Mouse (Mus musculus) retina, postnatal 1 day (tissue): ENCODE results near the gene Naxe.

Source experiments
- DNase-seq: peaks from one replicate; pipeline ENCODE4 v3.0.0-alpha.2; 2012

Gene Naxe

GRCm38 (mm10) chr3:88049532-88049931 lies 8.8 kb downstream of the Naxe start:
- no peak for DNase-seq

GRCm38 (mm10) chr3:88042661-88043421 lies 15.5 kb downstream of the Naxe start, which contains the start of gene Gpatch4:
Gpatch4 (plus strand) TSS chr3:88043108.
- peak; percentile 97 for DNase-seq

GRCm38 (mm10) chr3:88035561-88036293 lies 22.6 kb downstream of the Naxe start:
- DNase-seq: no peak

DNA sequence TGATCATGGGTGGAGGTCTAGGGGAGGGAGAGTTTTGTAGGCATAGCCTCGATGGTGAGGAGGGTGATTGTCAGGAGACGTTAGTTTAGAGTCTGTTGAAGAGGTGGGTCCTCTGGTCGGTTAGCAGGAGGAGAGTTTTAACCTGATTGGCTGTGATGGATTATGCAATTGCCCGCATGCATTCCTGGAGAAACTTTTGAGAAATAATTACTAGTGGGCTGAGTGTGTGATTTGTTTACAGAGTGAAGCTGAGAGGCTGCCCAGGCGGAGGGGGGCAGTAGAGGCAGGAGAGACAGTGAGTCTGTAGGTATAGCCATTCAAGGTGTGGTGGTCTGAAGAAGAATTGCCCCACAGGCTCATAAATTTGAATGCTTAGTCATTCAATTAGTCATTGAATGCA lies 24.8 kb downstream of the Naxe start:
- no peak for DNase-seq

DNA sequence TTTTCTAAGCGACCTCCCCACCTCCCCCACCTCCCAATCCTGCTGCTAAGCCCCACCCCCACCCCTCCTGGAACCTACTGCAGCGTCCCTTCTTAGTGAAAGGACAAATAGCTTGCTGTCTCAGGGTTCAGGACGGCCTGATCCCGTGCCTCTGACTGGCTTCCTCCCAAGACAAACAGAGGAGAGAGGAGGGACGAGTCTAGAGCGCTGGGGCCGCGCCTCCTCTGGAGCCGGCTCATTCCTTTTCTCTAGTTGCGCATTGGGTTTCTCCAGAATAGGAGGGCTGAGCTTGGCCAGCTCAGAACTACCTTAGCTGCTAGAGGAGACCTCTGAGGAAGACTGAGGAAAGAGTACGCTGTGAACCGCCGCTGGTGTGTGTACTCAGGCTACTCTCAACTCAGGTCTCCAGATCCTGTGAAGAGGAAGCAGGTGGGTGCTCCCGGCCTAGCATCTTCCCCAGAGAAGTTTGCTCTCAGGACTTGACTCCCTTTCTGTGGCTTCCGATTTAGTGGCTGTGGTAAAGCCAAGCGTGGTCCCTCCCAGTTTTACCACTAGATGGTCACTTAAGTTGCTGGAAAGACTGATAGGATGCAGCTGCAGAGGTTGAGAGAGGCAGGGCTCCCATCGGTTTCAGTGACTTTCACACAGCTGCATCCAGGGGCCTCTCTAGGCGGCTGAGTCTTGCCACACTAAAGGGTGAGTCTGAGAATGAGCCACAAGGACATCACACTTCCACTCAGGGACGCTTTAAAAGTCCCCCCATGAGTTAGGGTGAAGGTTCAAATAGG lies 27.5 kb downstream of the Naxe start:
- DNase-seq: peak; percentile 20

DNA sequence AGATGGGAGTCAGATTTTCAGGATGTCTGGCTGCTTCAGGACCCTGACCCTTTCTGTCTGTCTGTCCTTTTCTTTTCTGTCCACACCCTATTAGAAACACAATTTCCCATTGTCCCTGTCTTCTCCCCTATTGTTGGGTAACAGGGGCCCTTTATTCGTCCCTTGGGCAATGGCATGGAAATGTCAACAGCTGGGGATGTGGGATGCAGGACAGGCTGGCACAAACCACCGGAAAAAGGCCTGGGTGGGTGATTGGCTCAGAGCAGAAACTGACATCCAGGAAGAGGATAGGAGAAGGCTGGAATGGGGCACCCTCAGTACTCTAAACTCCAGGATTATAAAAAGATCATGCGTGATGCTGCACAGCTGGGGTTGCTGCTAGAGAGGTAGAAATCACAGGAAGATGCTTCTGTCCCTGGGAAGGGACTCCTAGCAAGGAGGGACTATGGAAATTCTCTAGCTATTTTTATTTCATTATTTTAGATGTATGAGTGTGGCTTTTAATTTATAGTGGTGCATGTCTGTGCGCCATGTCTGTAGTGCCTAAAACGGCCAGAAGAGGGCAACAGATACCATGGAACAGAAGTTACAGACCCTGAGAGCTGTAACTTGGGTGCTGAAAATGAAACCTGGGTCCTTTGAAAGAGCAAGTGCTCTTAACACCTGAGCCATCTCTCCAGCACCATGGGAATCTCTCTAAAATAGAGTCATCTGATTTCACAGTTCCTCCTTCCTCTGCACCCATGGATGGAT lies 30.7 kb downstream of the Naxe start, which contains the start of gene Hapln2:
Gene Hapln2, minus strand, starts transcription at position 150 of the 753 bp plus-strand sequence.
- peak; percentile 30 for DNase-seq

GRCm38 (mm10) chr3:88026823-88027222 lies 31.5 kb downstream of the Naxe start:
- DNase-seq: no peak

- DNase-seq: peak; percentile 38
Observed at GRCm38 (mm10) chr3:88023192-88024074, 34.9 kb downstream of the Naxe start.

DNA sequence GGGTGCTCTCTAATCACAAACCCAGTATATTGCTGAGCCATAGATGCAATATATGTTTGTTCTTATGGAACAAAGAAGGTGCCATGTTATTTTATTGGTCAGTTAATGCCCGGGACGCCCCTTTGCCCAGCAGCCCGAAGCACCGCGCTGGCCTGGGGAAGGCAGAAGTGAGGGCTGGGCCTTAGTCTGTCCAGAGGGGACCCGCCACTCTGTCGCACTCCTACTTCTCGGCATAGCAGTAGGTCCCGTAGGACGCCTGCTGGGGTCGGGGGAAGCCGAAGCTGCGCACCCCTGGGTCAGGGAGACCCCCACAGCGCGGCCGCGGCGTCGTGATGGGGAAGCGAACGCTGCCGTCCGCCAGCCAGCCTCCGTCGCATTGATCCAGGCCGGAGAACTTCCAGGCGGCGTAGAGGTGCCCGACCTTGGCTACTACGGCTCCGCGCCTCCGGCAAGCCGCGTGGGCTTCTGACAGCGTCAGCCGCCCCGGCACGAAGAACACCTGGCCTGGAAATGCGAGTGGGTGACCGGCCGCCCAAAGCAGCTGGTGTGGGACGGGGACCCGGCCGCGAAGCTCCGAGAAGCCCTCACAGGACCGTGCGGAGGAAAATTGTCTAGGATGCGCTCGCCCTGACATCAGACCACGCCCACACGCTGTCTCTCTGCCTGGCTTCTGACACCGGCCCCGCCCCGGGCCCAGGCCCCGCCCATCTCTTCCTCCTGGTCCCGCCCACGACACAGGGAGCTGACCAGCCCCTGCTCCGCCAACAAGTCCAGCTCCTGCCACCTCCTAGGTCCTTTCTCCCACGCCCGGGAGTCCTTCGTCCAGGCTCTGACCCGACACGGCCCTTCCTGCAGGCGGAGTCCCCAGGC lies 35.7 kb downstream of the Naxe start:
- peak; percentile 93 for DNase-seq

GRCm38 (mm10) chr3:88010634-88011265 lies 47.5 kb downstream of the Naxe start:
- DNase-seq: peak; percentile 57
